Mouse (Mus musculus) kidney, embryonic 15.5 days (tissue): ENCODE data around the gene Nsmf. TPM values are rescaled to one million over a fixed set of nuclear protein-coding genes. Genes with fewer than 3 reads are reported as not detected.

Experiments
- ATAC-seq: fragments of 200-750 bp; cut with Nextera tagmentation; replicated peaks from 2 replicates; pipeline ENCODE4 v1.8.0; 2017; ENCODE audit warnings: moderate TSS enrichment; ENCODE audit not compliant: low FRiP score
- H3K27ac ChIP-seq: fragments of 300-500 bp; sonication (generic); 2 replicates; pipeline ENCODE4 v1.5.1; 2015; ENCODE audit warnings: mild to moderate bottlenecking, inconsistent platforms
- H3K27me3 ChIP-seq: fragments of 300-500 bp; sonication (generic); 2 replicates; pipeline ENCODE4 v1.6.1; 2015; ENCODE audit warnings: inconsistent platforms
- H3K36me3 ChIP-seq: fragments of 300-500 bp; sonication (generic); 2 replicates; pipeline ENCODE4 v1.6.1; 2015; ENCODE audit warnings: inconsistent platforms
- H3K4me1 ChIP-seq: fragments of 300-500 bp; sonication (generic); 2 replicates; pipeline ENCODE4 v1.6.1; 2015; ENCODE audit warnings: inconsistent platforms
- H3K4me2 ChIP-seq: fragments of 300-500 bp; sonication (generic); 2 replicates; pipeline ENCODE4 v1.6.1; 2015; ENCODE audit warnings: moderate library complexity, mild to moderate bottlenecking, inconsistent platforms
- H3K4me3 ChIP-seq: fragments of 300-500 bp; sonication (generic); replicated peaks from 2 replicates; pipeline ENCODE4 v1.5.1; 2015; ENCODE audit warnings: mild to moderate bottlenecking, inconsistent platforms
- H3K9ac ChIP-seq: fragments of 300-500 bp; sonication (generic); 2 replicates; pipeline ENCODE4 v1.6.1; 2015; ENCODE audit warnings: mild to moderate bottlenecking, inconsistent platforms
- H3K9me3 ChIP-seq: fragments of 300-500 bp; sonication (generic); replicated peaks from 2 replicates; pipeline ENCODE4 v1.6.1; 2016; ENCODE audit warnings: inconsistent platforms
- WGBS: fragments of 180-500 bp; shearing (Covaris S2); methylation state at CpG from one replicate; pipeline ENCODE4 v1.1.7; 2015; ENCODE audit warnings: mixed read lengths; 5-methylcytosine and 5-hydroxymethylcytosine counted together
- polyA plus RNA-seq: library from polyadenylated mRNA; unstranded; fragments of >200 nt; fragmentation: Nextera tagmentation; extraction: Ambion mirVana; gene quantifications from 2 replicates; pipeline ENCODE4 v1.2.1, GENCODE M21; 2015

Nsmf gene
- polyA plus RNA-seq, 1 experiment from 2014 or later: 91.4 TPM

DNA sequence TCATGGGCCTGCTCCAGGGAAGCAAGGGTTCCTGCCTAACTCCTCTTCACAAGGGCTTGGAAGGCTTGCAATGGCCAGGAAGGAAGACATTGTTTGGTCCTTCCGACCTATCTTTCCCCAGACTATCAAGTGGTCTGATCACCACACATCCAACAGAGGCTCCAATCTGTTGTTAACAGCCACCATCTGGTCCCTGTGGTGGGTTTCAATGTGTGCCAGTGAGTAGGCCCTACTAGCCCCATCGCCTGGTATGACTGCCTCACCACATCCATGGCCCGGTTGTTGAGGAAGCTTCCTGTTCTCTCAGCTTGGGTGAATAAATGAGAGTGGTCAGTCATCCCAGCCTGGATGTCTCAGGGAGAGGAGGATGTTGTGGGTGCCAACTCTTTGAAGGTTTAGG, 34.5 kb downstream of the Nsmf start:
- Histone ChIP-seq H3K27ac (no peak overlapping the region), H3K4me2 (no peak overlapping the region), H3K4me1 (no peaks in the 10 kb centered on the region), H3K9ac (no peak overlapping the region), H3K9me3 (no peaks in the 10 kb centered on the region), H3K4me3 (no peak overlapping the region), H3K36me3 (no peaks in the 10 kb centered on the region), H3K27me3 (peaks cover 10% of the 10 kb centered on the region)
- WGBS: 80% methylated on average over 3 of the region's 3 CpGs
- ATAC-seq: no peak

DNA sequence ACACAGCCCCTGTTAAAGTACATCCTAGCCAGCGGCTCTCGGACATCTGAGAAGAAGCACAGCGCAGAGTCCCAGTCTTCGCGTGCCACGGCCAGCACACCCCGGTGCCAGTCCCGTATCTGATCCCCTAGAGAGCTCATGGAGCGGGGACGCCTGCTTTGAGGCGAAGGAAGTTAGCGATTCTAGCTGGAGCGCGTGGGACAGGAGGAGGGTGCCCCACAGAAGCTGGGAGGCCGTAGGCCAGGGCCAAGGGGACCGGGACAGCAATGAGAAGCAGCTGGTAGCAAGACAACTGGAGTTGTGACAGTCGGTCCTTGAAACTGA, 40.6 kb downstream of the Nsmf start:
- H3K27ac ChIP-seq: no peak overlapping the region
- H3K9ac ChIP-seq: no peak overlapping the region
- peak overlapping the region; percentile 57 for H3K4me2 ChIP-seq
- H3K9me3 ChIP-seq: no peaks in the 10 kb centered on the region
- no peaks in the 10 kb centered on the region for H3K36me3 ChIP-seq
- 38% methylated on average over 17 of the region's 17 CpGs for WGBS
- peaks cover 14% of the 10 kb centered on the region; the same call in 1 of the 2 replicates for H3K4me1 ChIP-seq
- H3K27me3 ChIP-seq: peaks cover 28% of the 10 kb centered on the region
- ATAC-seq: peak; percentile 37; the same call in 1 of the 2 replicates
- peak overlapping the region; percentile 29 for H3K4me3 ChIP-seq

DNA sequence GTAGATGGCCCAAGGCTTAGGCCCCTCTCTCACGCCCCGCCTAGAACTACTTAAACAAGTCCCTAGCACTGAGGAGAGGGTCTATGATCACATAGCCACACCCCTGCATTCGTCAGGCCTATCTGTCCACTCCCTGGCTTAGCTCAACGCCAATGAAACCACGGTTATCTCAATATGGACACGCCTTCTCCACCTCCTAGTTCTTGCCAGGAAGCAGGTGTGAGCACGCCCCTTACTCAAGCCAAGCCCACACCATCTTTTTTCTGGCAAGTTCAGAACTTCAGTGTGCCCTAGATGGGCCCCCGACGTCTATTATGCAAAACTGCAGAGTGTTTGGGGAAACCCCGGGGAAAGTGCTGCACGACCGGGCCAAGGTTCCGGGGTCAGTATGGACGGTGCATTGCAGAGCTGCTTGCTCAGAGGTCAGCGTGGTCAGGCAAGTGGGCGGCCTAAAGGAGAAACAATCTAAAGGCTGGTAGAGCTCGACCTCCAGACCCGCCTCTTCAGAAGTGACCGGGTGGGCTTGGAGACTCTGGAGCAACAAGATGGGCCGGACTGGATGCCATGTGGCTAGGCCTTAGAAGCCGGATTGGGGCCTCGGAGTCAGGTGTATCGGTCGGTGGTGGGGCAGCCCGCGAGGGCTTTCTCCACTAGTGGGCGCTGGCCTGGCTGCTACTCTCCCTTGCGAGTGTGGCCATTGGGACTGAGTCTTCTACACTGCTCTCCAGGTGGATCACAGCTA, 41.1 kb downstream of the Nsmf start, which contains the start of gene Noxa1:
Gene Noxa1 (minus strand): TSS at position 41 of the 742 bp plus-strand sequence.
- 44% methylated on average over 28 of the region's 28 CpGs for whole genome bisulfite sequencing
- H3K9me3 ChIP-seq: no peaks in the 10 kb centered on the region
- no peak within 1 kb of the TSS for H3K27ac ChIP-seq
- H3K4me1 ChIP-seq: peaks cover 14% of the 10 kb centered on the region; the same call in 1 of the 2 replicates
- peak within 1 kb of the TSS; percentile 29 for H3K4me3 ChIP-seq
- peaks cover 28% of the 10 kb centered on the region for H3K27me3 ChIP-seq
- H3K4me2 ChIP-seq: peak within 1 kb of the TSS; percentile 57
- H3K36me3 ChIP-seq: no peaks in the 10 kb centered on the region
- H3K9ac ChIP-seq: no peak within 1 kb of the TSS
- peak; percentile 86 for ATAC-seq

DNA sequence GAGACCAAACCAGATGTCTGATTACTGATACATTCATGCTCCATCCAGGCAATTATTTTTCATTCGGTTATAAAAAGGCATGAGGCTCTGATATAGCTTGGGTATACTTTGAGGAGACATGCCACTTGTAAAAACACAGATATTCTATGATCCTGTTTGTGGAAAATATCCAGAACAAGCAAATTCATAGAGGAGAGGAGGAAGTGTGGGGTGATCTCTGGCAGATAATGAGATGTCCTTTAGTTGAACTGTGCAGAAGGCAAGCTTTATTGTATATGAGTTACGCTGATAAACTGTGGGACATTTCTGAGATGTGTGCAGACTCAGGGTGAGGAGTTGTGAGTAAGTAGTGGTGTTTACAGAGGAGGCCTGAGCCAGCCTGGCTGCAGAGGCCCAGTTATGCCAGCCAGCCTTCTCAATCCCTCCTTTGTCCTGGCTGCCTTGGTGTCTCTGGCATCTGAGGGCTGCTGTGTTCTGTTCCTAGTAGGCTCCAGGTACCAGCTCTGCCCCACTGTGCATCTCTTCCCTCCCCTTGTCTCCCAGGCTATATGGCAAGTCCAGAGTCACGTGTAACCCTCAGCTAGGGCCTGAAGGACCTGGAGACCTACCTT, 44.0 kb downstream of the Nsmf start:
- H3K4me3 ChIP-seq: no peak overlapping the region
- no peaks in the 10 kb centered on the region for H3K36me3 ChIP-seq
- H3K9me3 ChIP-seq: no peaks in the 10 kb centered on the region
- 70% methylated on average over 3 of the region's 3 CpGs for WGBS
- H3K9ac ChIP-seq: no peak overlapping the region
- H3K27me3 ChIP-seq: peaks cover 22% of the 10 kb centered on the region
- ATAC-seq: no peak
- H3K4me2 ChIP-seq: no peak overlapping the region
- no peak overlapping the region for H3K27ac ChIP-seq
- peaks cover 14% of the 10 kb centered on the region; the same call in 1 of the 2 replicates for H3K4me1 ChIP-seq

DNA sequence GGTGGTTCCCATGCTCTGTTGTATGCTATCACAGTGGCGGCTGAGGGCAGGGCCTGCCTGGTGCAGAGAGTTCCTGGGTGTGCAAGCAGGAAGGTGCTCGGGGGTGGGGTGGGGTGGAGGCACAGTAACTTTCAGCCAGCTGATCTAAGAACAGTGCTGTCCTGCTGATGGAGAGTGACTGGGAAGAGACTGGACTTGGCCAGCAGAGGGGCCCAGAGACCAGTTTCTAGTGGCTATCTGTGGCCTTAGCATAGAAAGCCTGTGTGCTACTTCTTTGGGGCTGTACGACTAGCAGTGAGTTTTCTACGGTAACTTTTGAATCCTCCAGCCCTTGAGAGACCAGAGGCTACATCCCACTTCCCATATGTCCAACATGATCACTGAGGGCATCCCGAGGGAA, 44.8 kb downstream of the Nsmf start:
- Histone ChIP-seq H3K4me1 (peaks cover 14% of the 10 kb centered on the region; the same call in 1 of the 2 replicates), H3K27ac (no peak overlapping the region), H3K9me3 (no peaks in the 10 kb centered on the region), H3K4me3 (no peak overlapping the region), H3K4me2 (no peak overlapping the region), H3K36me3 (no peaks in the 10 kb centered on the region), H3K27me3 (peaks cover 15% of the 10 kb centered on the region), H3K9ac (no peak overlapping the region)
- 49% methylated on average over 5 of the region's 5 CpGs for WGBS
- ATAC-seq: no peak

DNA sequence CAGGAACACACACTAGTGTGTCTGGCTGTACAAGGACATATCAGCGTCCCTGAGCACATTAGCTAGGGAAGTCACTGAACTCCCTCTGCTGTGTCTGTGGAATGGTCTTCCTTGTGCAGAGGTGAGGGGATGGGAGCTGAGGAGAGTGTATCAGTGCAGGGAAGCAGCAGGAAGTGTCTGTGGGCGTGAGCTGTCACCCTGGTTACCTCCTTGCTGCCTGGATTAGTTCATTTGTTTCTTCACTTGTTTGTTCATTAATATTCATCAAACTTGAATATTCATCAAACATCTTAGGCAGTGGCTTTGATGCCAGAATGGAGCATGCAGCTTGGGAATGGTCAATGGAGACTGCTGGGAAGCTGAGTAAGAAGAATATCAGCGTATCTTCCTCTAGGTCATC, 45.5 kb downstream of the Nsmf start:
- Histone ChIP-seq H3K4me3 (no peak overlapping the region), H3K9ac (no peak overlapping the region), H3K9me3 (no peaks in the 10 kb centered on the region), H3K4me1 (peaks cover 10% of the 10 kb centered on the region; the same call in 1 of the 2 replicates), H3K27me3 (peaks cover 8% of the 10 kb centered on the region), H3K27ac (no peak overlapping the region), H3K36me3 (no peaks in the 10 kb centered on the region), H3K4me2 (no peak overlapping the region)
- no peak for ATAC-seq
- 73% methylated on average over 3 of the region's 3 CpGs for WGBS

DNA sequence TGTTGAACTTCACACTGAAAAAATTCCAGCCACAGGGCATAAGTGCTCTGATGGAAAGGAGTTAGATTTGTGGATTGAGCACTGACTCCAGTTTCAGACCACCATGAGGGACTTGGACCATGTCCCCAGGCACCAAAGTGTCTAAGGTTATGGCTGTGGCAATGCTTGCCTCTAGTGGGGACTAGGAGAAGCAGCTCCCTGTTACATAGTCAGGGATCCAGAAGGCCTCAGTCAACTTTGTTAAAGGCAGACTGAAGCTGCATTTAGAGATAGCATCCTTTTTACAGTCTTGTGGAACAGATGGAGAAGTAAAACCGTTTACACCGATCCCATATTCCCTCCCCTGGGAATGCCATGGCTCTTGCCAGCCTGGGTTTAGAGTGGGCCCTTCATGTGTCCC, 50.0 kb downstream of the Nsmf start:
- no peaks in the 10 kb centered on the region for H3K9me3 ChIP-seq
- H3K9ac ChIP-seq: no peak overlapping the region
- ATAC-seq: no peak
- 84% methylated on average over 2 of the region's 2 CpGs for WGBS
- H3K4me2 ChIP-seq: no peak overlapping the region
- H3K27me3 ChIP-seq: no peaks in the 10 kb centered on the region
- no peak overlapping the region for H3K4me3 ChIP-seq
- H3K4me1 ChIP-seq: peaks cover 3% of the 10 kb centered on the region; the same call in 1 of the 2 replicates
- H3K36me3 ChIP-seq: no peaks in the 10 kb centered on the region
- no peak overlapping the region for H3K27ac ChIP-seq

DNA sequence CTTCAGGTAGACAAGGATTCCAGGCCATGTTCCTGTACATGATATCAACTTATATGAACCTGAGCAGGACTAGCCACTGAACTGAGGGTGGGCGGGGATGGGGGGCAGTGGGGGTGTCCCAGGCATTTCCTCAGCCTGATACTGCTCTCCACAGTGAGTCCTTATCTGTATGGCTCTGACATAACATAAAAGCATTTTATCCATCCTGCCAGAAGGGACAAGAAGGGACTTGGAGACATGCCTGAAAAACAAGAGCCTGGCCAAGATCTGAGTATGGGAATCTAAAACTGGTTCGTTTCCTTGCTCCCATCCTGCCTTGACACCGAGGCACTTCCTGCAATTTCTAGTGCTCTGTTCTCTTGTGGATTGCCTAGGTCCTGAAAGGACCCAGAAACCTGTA, 51.9 kb downstream of the Nsmf start:
- no peaks in the 10 kb centered on the region for H3K36me3 ChIP-seq
- peaks cover 7% of the 10 kb centered on the region; the same call in 1 of the 2 replicates for H3K4me1 ChIP-seq
- H3K27ac ChIP-seq: no peak overlapping the region
- no peaks in the 10 kb centered on the region for H3K9me3 ChIP-seq
- H3K4me3 ChIP-seq: no peak overlapping the region
- 70% methylated on average over 3 of the region's 3 CpGs for WGBS
- no peak overlapping the region for H3K9ac ChIP-seq
- no peak overlapping the region for H3K4me2 ChIP-seq
- ATAC-seq: no peak
- H3K27me3 ChIP-seq: no peaks in the 10 kb centered on the region

DNA sequence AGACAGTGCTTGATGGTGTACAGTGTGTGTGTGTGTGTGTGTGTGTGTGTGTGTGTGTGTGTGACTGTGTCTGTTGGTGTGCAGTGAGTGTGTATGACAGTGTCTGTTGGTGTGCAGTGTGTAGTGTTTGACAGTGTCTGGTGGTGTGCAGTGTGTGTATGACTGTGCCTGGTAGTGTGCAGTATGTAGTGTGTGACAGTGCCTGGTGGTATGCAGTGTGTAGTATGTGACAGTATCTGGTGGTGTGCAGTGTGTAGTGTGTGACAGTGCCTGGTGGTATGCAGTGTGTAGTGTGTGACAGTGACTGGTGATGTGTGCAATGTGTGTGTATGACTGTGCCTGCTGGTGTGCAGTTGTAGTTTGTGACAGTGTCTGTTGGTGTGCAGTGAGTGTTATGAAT, 55.3 kb downstream of the Nsmf start:
- ATAC-seq: no peak
- no peaks in the 10 kb centered on the region for H3K27me3 ChIP-seq
- no peaks in the 10 kb centered on the region for H3K36me3 ChIP-seq
- H3K4me3 ChIP-seq: no peak overlapping the region
- peaks cover 10% of the 10 kb centered on the region; the same call in 1 of the 2 replicates for H3K4me1 ChIP-seq
- no peak overlapping the region for H3K27ac ChIP-seq
- H3K9me3 ChIP-seq: no peaks in the 10 kb centered on the region
- no peak overlapping the region for H3K9ac ChIP-seq
- H3K4me2 ChIP-seq: no peak overlapping the region

DNA sequence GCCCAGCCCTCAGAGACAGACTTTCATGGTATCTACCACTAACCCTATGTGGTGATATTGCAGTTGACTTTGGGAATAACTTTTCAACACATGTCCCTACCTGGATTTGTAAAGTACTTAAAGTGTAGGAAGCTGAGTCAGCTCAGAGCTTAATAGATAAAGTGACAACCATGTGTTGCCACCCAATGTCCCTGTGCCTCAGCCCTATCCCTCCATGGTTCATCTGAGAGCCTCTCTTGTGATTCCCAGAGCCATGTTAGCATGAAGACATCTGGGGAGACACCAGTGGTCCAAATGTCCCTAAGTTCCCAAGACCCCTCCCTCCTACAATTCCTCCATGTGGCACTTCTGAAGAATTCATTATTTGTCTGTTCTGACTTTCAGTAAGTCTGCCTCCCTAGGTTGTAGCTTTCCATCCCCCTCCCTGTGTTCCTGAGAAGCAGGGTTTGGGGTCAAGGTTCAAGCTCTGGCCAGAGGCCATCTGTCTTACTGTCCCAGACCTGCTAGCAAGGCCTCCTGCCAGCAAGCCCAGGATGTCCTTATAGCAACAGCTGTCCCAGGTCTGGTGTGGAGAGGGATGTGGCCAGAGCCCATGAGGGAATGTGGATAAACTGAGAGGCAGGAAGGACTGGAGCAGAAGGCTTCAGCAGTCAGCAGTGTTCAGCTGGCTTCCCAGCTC, 56.5 kb downstream of the Nsmf start:
- no peak overlapping the region for H3K4me2 ChIP-seq
- no peak overlapping the region for H3K4me3 ChIP-seq
- H3K27me3 ChIP-seq: no peaks in the 10 kb centered on the region
- H3K4me1 ChIP-seq: peaks cover 10% of the 10 kb centered on the region; the same call in 1 of the 2 replicates
- no peaks in the 10 kb centered on the region for H3K36me3 ChIP-seq
- H3K27ac ChIP-seq: peak overlapping the region; percentile 61
- no peak overlapping the region for H3K9ac ChIP-seq
- H3K9me3 ChIP-seq: no peaks in the 10 kb centered on the region
- ATAC-seq: no peak; the same call in 1 of the 2 replicates

DNA sequence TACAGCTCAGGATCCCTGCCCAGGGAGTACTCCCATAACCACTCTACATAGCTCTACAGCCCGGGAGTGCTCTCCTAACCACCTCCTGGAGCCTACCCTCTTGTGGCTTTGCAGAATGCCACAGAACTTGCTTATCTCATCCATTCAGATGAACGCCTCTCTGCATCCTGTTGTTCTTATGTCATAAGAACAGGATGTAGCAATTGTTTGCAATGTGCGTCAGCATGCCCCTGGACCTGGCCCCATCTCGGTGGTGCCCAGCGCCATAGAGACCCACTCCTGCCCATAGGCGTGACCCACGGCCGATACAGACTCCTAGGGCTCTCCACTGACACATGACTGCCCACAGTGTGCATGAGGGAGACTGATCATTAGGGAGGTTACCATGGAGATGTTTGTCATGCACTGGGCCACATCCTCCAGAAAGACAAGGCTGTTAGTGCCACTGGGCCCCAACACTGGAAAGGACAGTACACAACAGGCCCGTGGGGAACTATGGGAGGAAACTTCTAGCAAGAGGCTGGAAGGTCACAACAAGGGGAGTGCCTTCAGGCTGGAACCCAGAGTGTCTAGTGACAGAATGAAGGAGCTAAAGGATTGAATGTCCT, 57.1 kb downstream of the Nsmf start:
- 57% methylated on average over 9 of the region's 9 CpGs for WGBS
- Histone ChIP-seq H3K4me3 (no peak overlapping the region), H3K9me3 (no peaks in the 10 kb centered on the region), H3K27ac (peak overlapping the region; percentile 61), H3K9ac (no peak overlapping the region), H3K4me2 (no peak overlapping the region), H3K4me1 (peaks cover 8% of the 10 kb centered on the region; the same call in 1 of the 2 replicates), H3K27me3 (no peaks in the 10 kb centered on the region), H3K36me3 (no peaks in the 10 kb centered on the region)
- peak; percentile 67 for ATAC-seq
